Mouse (Mus musculus) limb, embryonic 11.5 days (tissue): ENCODE results near the gene Rb1. TPM values are rescaled to one million over a fixed set of nuclear protein-coding genes. Genes with fewer than 3 reads are reported as not detected.

Experiments
- ATAC-seq: fragments of 200-750 bp; cut with Nextera tagmentation; 2 replicates; pipeline ENCODE4 v1.8.0; 2017; ENCODE audit warnings: low read depth; ENCODE audit not compliant: insufficient number of reproducible peaks, low FRiP score, low TSS enrichment
- DNase-seq: peaks from one replicate; pipeline ENCODE4 v3.0.0-alpha.2; 2015; ENCODE audit warnings: low spot score
- H3K27ac ChIP-seq: fragments of 300-500 bp; sonication (generic); replicated peaks from 2 replicates; pipeline ENCODE4 v1.5.1; 2014; ENCODE audit warnings: low read depth, mild to moderate bottlenecking, low read length
- H3K27me3 ChIP-seq: fragments of 300-500 bp; sonication (generic); 2 replicates; pipeline ENCODE4 v1.6.1; 2014; ENCODE audit warnings: mild to moderate bottlenecking, low read length, mixed read lengths; ENCODE audit not compliant: control insufficient read depth, insufficient read depth
- H3K36me3 ChIP-seq: fragments of 300-500 bp; sonication (generic); 2 replicates; pipeline ENCODE4 v1.6.1; 2014; ENCODE audit warnings: mild to moderate bottlenecking, low read length, moderate library complexity, mixed read lengths; ENCODE audit not compliant: control insufficient read depth, insufficient read depth
- H3K4me1 ChIP-seq: fragments of 300-500 bp; sonication (generic); 2 replicates; pipeline ENCODE4 v1.6.1; 2014; ENCODE audit warnings: low read length, mixed read lengths; ENCODE audit not compliant: control insufficient read depth, insufficient read depth
- H3K4me2 ChIP-seq: fragments of 300-500 bp; sonication (generic); 2 replicates; pipeline ENCODE4 v1.6.1; 2014; ENCODE audit warnings: low read depth, mild to moderate bottlenecking, moderate library complexity; ENCODE audit not compliant: severe bottlenecking
- H3K4me3 ChIP-seq: fragments of 300-500 bp; sonication (generic); 2 replicates; pipeline ENCODE4 v1.5.1; 2014; ENCODE audit warnings: low read depth, low read length
- H3K9ac ChIP-seq: fragments of 300-500 bp; sonication (generic); 2 replicates; pipeline ENCODE4 v1.6.1; 2014; ENCODE audit warnings: mild to moderate bottlenecking, low read length
- H3K9me3 ChIP-seq: fragments of 300-500 bp; sonication (generic); 2 replicates; pipeline ENCODE4 v1.6.1; 2016; ENCODE audit warnings: low read length; ENCODE audit not compliant: control insufficient read depth
- WGBS: fragments of 180-500 bp; shearing (Covaris S2); extraction: QIAGEN DNeasy Blood & Tissue Kit; methylation state at CpG from one replicate; pipeline ENCODE4 v1.1.7; 2014; 5-methylcytosine and 5-hydroxymethylcytosine counted together
- polyA plus RNA-seq: library from polyadenylated mRNA; unstranded; fragments of >200 nt; fragmentation: Nextera tagmentation; extraction: Ambion mirVana; gene quantifications from 2 replicates; pipeline ENCODE4 v1.2.1, GENCODE M21; 2014

Rb1 gene
- polyA plus RNA-seq, result 29.7 and 30.4 TPM in 2 replicates

DNA sequence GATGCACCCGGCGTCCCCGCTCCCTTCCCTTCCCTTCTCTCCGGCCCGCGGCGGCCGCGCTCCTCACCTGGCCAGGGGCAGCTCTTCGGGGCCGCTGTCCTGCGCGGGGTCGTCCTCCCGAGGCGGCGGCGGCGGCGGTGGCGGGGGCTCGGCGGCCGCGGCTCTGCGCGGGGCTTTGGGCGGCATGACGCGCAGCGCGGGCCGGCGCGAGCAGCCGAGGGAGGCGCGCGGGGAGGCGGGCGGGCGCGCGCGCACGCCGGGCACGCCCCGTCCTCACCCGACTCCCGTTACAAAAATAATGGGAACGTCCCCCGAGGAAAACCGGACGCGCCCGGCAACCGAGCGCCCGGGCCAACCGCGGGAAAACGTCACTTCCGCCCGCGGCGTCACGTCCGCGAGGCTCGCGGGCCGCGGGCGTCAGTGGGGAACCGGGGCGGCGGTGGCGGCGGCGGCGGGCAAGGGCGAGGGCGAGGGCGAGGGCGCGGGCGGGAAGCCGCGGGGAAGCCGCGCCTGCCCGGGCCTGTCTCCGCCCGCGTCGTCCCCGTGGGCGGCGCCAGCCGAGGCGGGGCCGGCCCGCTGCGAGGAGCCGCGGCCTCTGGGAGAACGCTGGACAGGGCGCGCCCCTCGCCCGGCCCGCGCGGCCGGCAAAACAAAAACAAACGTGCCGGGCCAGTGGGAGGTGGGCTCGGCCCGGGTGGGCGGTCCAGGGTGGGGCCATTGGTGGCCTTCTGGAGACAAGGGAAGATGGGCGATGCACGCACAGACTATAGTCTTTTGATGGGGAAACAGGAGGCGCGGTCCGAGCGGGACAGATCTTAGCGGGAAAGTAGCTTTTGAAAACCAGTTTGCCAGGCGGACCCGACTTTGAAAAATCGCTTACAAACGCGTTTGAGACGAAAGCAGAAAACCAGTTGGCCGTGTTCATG is at the start of gene Rb1:
Gene Rb1, minus strand, starts transcription at position 367 of the 926 bp plus-strand sequence.
- Histone ChIP-seq H3K4me1 (no peaks in the 10 kb centered on the region), H3K36me3 (no peaks in the 10 kb centered on the region), H3K27me3 (no peaks in the 10 kb centered on the region), H3K27ac (peak within 1 kb of the TSS; percentile 73), H3K9ac (peak within 1 kb of the TSS; percentile 74), H3K9me3 (no peaks in the 10 kb centered on the region), H3K4me3 (peak within 1 kb of the TSS; percentile 85), H3K4me2 (peak within 1 kb of the TSS; percentile 92)
- under 1% methylated on average over 96 of the region's 135 CpGs for WGBS
- DNase-seq (peak; percentile 84), ATAC-seq (peak; percentile 88)

DNA sequence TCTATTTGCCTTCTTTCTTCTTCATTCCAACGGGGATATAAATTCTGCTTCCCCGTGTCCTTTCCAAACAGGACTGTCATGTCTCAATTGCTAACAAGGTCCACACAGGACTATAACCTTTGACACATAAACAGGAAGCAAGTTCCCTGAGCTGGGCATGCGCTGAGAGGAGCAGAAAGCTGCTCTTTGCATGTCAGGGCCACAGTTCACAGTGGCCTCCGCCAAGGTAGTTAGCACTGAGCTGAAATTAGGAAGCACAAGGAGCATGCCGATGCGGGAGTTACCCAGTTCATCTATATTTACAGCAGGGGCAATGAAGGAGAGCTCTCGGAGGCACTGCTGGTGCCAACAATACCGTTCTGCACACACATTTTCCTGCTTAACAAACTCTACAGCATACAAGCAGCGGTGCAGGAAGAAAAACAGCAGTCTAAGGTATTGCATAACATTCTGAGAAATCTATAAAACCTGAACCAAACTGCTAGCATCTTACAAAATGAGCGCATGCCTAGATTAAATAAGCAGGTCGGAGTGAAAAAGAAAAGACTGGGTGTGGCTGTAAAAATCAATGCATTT is 48.8 kb upstream of the Rb1 start:
- Histone ChIP-seq H3K9ac (no peak overlapping the region), H3K4me3 (no peak overlapping the region), H3K4me2 (no peak overlapping the region), H3K27me3 (no peaks in the 10 kb centered on the region), H3K27ac (no peak overlapping the region), H3K9me3 (no peaks in the 10 kb centered on the region), H3K4me1 (no peaks in the 10 kb centered on the region; the same call in 1 of the 2 replicates), H3K36me3 (no peaks in the 10 kb centered on the region; the same call in 1 of the 2 replicates)
- no peak for DNase-seq
- 70% methylated on average over 11 of the region's 11 CpGs for WGBS
- no peak for ATAC-seq

GRCm38 (mm10) chr14:73373606-73374005 is 48.0 kb upstream of the Rb1 start:
- ATAC-seq (no peak), DNase-seq (no peak)
- Histone ChIP-seq H3K27ac (no peak overlapping the region), H3K36me3 (no peaks in the 10 kb centered on the region; the same call in 1 of the 2 replicates), H3K27me3 (no peaks in the 10 kb centered on the region), H3K4me3 (no peak overlapping the region), H3K4me2 (no peak overlapping the region), H3K4me1 (no peaks in the 10 kb centered on the region; the same call in 1 of the 2 replicates), H3K9me3 (no peaks in the 10 kb centered on the region), H3K9ac (no peak overlapping the region)
- WGBS, result 88% methylated on average over 8 of the region's 8 CpGs

DNA sequence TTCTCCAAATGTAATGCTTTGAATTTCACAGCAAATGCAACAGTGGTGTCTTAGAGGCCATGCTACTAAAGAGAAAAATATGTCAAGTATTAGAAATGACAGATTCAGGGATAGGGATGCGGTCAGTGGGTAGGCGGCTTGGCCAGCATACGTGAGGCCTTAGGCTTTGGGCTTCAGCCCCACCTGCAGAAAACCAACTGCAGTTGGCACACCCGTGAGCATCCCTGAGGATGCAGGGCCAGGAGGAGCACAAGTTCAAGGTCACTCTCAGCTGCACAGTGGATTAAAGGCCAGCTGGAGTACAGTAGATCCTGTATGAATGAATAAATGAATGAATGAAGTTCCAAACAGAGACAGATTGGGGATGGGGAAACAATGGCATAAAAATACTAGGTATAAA is 47.4 kb upstream of the Rb1 start:
- Histone ChIP-seq H3K9me3 (no peaks in the 10 kb centered on the region), H3K27ac (no peak overlapping the region), H3K4me3 (no peak overlapping the region), H3K27me3 (no peaks in the 10 kb centered on the region), H3K4me1 (no peaks in the 10 kb centered on the region; the same call in 1 of the 2 replicates), H3K9ac (no peak overlapping the region), H3K4me2 (no peak overlapping the region), H3K36me3 (no peaks in the 10 kb centered on the region; the same call in 1 of the 2 replicates)
- DNase-seq, result no peak
- ATAC-seq, result no peak
- WGBS, result 95% methylated on average over 4 of the region's 4 CpGs

DNA sequence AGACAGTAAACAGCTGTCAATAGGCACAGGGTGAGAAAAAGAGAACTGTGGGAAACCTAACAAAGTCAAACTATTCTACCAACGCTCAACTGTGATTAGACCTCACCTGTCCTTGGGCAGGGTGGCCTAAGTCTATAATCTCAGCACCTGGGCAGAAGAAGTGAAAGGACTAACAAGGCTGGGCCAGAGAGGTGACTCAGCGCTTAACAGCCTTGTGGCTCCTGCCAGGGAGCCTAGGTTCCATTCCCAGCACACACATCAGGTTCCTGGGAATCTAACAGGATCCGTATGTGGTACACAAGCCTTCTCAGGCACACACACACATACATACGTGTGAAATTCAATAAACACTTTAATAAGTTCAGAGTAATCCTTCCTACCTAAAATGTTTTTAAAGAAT is 46.0 kb upstream of the Rb1 start:
- DNase-seq (no peak), ATAC-seq (no peak)
- Histone ChIP-seq H3K4me2 (no peak overlapping the region), H3K4me3 (no peak overlapping the region), H3K4me1 (no peaks in the 10 kb centered on the region; the same call in 1 of the 2 replicates), H3K27me3 (no peaks in the 10 kb centered on the region), H3K27ac (no peak overlapping the region), H3K9ac (no peak overlapping the region), H3K9me3 (no peaks in the 10 kb centered on the region), H3K36me3 (peaks cover 3% of the 10 kb centered on the region; the same call in 1 of the 2 replicates)
- WGBS, result 91% methylated on average over 4 of the region's 4 CpGs

GRCm38 (mm10) chr14:73370695-73371372 is 45.2 kb upstream of the Rb1 start:
- no peaks in the 10 kb centered on the region for H3K9me3 ChIP-seq
- no peak overlapping the region for H3K4me3 ChIP-seq
- whole genome bisulfite sequencing, result 84% methylated on average over 23 of the region's 23 CpGs
- DNase-seq (no peak), ATAC-seq (no peak)
- no peaks in the 10 kb centered on the region for H3K27me3 ChIP-seq
- H3K36me3 ChIP-seq, result peaks cover 3% of the 10 kb centered on the region; the same call in 1 of the 2 replicates
- H3K27ac ChIP-seq, result no peak overlapping the region
- H3K4me1 ChIP-seq, result no peaks in the 10 kb centered on the region; the same call in 1 of the 2 replicates
- no peak overlapping the region for H3K9ac ChIP-seq
- no peak overlapping the region for H3K4me2 ChIP-seq

DNA sequence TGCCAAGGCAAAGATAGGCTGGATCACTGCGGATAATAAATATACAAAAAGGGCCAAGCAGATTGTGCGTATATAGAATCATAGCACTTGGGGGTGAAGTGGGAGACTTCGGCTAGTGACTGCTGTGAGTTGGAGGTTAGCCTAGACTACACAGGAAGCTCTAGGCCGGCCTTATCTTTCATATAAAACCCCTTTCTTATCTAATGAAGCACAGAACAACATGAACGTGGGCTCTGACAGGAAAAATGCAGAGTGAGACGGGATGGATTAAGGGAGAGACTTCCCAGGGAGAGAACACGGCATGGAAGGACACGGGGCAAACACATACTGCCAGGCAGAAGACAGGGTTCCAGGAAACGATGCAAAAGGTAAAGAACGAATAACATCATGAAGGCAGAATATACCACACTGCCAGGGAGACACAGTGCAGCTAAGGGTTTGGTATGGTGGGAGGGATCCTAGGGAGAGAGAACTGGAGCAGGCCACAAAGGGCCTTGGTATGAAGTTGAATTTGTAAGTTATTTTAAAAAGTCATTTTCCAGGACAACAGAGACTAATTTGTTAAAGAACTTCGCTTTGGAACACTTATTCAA is 44.6 kb upstream of the Rb1 start:
- ATAC-seq (no peak), DNase-seq (no peak)
- no peaks in the 10 kb centered on the region for H3K27me3 ChIP-seq
- no peak overlapping the region for H3K9ac ChIP-seq
- no peaks in the 10 kb centered on the region; the same call in 1 of the 2 replicates for H3K4me1 ChIP-seq
- no peaks in the 10 kb centered on the region for H3K9me3 ChIP-seq
- H3K27ac ChIP-seq, result no peak overlapping the region
- peaks cover 9% of the 10 kb centered on the region; the same call in 1 of the 2 replicates for H3K36me3 ChIP-seq
- no peak overlapping the region for H3K4me3 ChIP-seq
- H3K4me2 ChIP-seq, result no peak overlapping the region
- 87% methylated on average over 11 of the region's 11 CpGs for WGBS

DNA sequence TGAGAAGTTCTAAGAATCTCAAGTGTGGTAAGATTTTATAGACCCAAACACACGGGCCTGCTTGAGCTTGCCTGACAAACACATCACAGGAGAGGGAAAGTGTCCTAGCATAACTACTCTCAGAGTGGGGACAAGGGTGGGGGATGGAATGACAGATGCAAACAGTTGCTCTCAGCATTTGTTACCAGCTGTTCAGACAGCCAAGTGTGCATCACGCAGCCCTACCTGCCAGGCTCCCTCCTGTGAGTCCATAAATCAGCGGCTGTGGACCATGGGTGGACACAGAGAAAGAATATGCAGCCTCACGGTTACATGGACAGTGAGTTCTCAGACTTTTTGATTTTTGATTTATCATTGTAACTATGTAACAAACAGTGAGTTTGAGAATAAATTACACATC is 44.0 kb upstream of the Rb1 start:
- ATAC-seq (no peak), DNase-seq (no peak)
- peaks cover 11% of the 10 kb centered on the region; the same call in 1 of the 2 replicates for H3K36me3 ChIP-seq
- 68% methylated on average over 4 of the region's 4 CpGs for WGBS
- H3K4me2 ChIP-seq, result no peak overlapping the region
- no peaks in the 10 kb centered on the region for H3K9me3 ChIP-seq
- H3K4me3 ChIP-seq, result no peak overlapping the region
- no peaks in the 10 kb centered on the region for H3K27me3 ChIP-seq
- no peak overlapping the region for H3K9ac ChIP-seq
- no peak overlapping the region for H3K27ac ChIP-seq
- H3K4me1 ChIP-seq, result no peaks in the 10 kb centered on the region; the same call in 1 of the 2 replicates
